Mouse (Mus musculus) kidney, embryonic 14.5 days (tissue): ENCODE data around the gene Tmprss3. TPM values are rescaled to one million over a fixed set of nuclear protein-coding genes. Genes with fewer than 3 reads are reported as not detected.

Source experiments
- ATAC-seq: fragments of 200-750 bp; cut with Nextera tagmentation; 2 replicates; pipeline ENCODE4 v1.8.0; 2017; ENCODE audit warnings: moderate number of reproducible peaks, mild to moderate bottlenecking, moderate TSS enrichment, moderate library complexity; ENCODE audit not compliant: low FRiP score, low TSS enrichment
- H3K27ac ChIP-seq: fragments of 300-500 bp; sonication (generic); 2 replicates; pipeline ENCODE4 v1.5.1; 2014; ENCODE audit warnings: low read depth, mild to moderate bottlenecking, low read length, moderate library complexity, mixed read lengths
- H3K27me3 ChIP-seq: fragments of 300-500 bp; sonication (generic); 2 replicates; pipeline ENCODE4 v1.6.1; 2014; ENCODE audit warnings: mild to moderate bottlenecking, low read length; ENCODE audit not compliant: control insufficient read depth, insufficient read depth
- H3K36me3 ChIP-seq: fragments of 300-500 bp; sonication (generic); 2 replicates; pipeline ENCODE4 v1.6.1; 2014; ENCODE audit warnings: low read length, mixed read lengths; ENCODE audit not compliant: control insufficient read depth, insufficient read depth
- H3K4me1 ChIP-seq: fragments of 300-500 bp; sonication (generic); 2 replicates; pipeline ENCODE4 v1.6.1; 2014; ENCODE audit warnings: low read length, mixed read lengths; ENCODE audit not compliant: control insufficient read depth, insufficient read depth
- H3K4me2 ChIP-seq: fragments of 300-500 bp; sonication (generic); replicated peaks from 2 replicates; pipeline ENCODE4 v1.6.1; 2014; ENCODE audit warnings: low read depth, mild to moderate bottlenecking, low read length
- H3K4me3 ChIP-seq: fragments of 300-500 bp; sonication (generic); 2 replicates; pipeline ENCODE4 v1.5.1; 2014; ENCODE audit warnings: mild to moderate bottlenecking, low read length
- H3K9ac ChIP-seq: fragments of 300-500 bp; sonication (generic); 2 replicates; pipeline ENCODE4 v1.6.1; 2014; ENCODE audit warnings: low read depth, mild to moderate bottlenecking, low read length, moderate library complexity
- H3K9me3 ChIP-seq: fragments of 300-500 bp; sonication (generic); 2 replicates; pipeline ENCODE4 v1.6.1; 2016; ENCODE audit warnings: low read length; ENCODE audit not compliant: control insufficient read depth
- WGBS: fragments of 180-500 bp; shearing (Covaris S2); extraction: QIAGEN DNeasy Blood & Tissue Kit; methylation state at CpG from one replicate; pipeline ENCODE4 v1.1.7; 2014; 5-methylcytosine and 5-hydroxymethylcytosine counted together
- polyA plus RNA-seq: library from polyadenylated mRNA; unstranded; fragments of >200 nt; fragmentation: Nextera tagmentation; extraction: Ambion mirVana; gene quantifications from 2 replicates; pipeline ENCODE4 v1.2.1, GENCODE M21; 2014

Tmprss3 gene
- polyA plus RNA-seq, 1 experiment from 2014 or later: not detected

- Histone ChIP-seq H3K9ac (no peak overlapping the region), H3K4me1 (no peaks in the 10 kb centered on the region), H3K4me2 (no peak overlapping the region), H3K4me3 (no peak overlapping the region), H3K9me3 (no peaks in the 10 kb centered on the region), H3K27me3 (no peaks in the 10 kb centered on the region), H3K36me3 (no peaks in the 10 kb centered on the region), H3K27ac (no peak overlapping the region)
- no peak for ATAC-seq
- WGBS: 72% methylated on average over 8 of the region's 8 CpGs
Measured at GRCm38 (mm10) chr17:31208654-31209053, 9.9 kb upstream of the Tmprss3 start.

GRCm38 (mm10) chr17:31207771-31208334 lies 9.1 kb upstream of the Tmprss3 start, which contains the start of gene Ubash3a:
Gene Ubash3a (plus strand): TSS chr17:31207873.
- no peak for ATAC-seq

DNA sequence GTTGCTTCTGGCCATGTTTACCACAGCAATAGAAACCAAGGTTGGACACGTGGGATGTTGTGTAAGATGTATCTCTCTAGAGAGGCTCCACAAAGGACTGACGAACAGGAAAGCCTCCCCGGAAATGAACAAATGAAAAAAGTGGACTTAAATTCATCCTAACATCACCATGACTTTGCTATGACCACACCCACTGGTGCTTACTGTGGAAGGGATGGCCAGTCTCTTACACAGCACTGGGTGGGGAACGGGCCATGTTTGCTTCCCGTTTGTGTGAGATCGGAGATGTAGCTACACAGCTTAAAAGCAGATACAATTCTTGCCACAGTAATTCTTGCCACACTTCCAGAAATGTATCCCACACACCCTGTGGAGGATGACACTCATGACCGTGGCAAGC lies 2.5 kb downstream of the Tmprss3 start:
- no peak for ATAC-seq
- no peaks in the 10 kb centered on the region for H3K36me3 ChIP-seq
- H3K9ac ChIP-seq: no peak overlapping the region
- WGBS: 89% methylated on average over 7 of the region's 7 CpGs
- H3K27me3 ChIP-seq: no peaks in the 10 kb centered on the region
- H3K4me3 ChIP-seq: no peak overlapping the region
- H3K4me1 ChIP-seq: peaks cover 10% of the 10 kb centered on the region; the same call in 1 of the 2 replicates
- H3K4me2 ChIP-seq: no peak overlapping the region
- H3K27ac ChIP-seq: no peak overlapping the region
- H3K9me3 ChIP-seq: no peaks in the 10 kb centered on the region

More at GRCm38 (mm10) chr17:31207771-31208334, 9.1 kb upstream of the Tmprss3 start, which contains the start of gene Ubash3a:
- Histone ChIP-seq H3K9me3 (no peaks in the 10 kb centered on the region), H3K27me3 (no peaks in the 10 kb centered on the region), H3K27ac (no peak within 1 kb of the TSS), H3K4me2 (no peak within 1 kb of the TSS), H3K4me3 (no peak within 1 kb of the TSS), H3K36me3 (no peaks in the 10 kb centered on the region), H3K9ac (no peak within 1 kb of the TSS), H3K4me1 (no peaks in the 10 kb centered on the region)
- 64% methylated on average over 12 of the region's 12 CpGs for WGBS

GRCm38 (mm10) chr17:31195207-31195606 lies 3.6 kb downstream of the Tmprss3 start:
- no peak overlapping the region for H3K27ac ChIP-seq
- H3K4me1 ChIP-seq: peaks cover 11% of the 10 kb centered on the region; the same call in 1 of the 2 replicates
- no peaks in the 10 kb centered on the region for H3K9me3 ChIP-seq
- H3K36me3 ChIP-seq: no peaks in the 10 kb centered on the region
- WGBS: 92% methylated on average over 6 of the region's 6 CpGs
- no peak overlapping the region for H3K4me3 ChIP-seq
- H3K27me3 ChIP-seq: no peaks in the 10 kb centered on the region
- H3K4me2 ChIP-seq: no peak overlapping the region
- no peak for ATAC-seq
- no peak overlapping the region for H3K9ac ChIP-seq

GRCm38 (mm10) chr17:31193360-31193759 lies 5.4 kb downstream of the Tmprss3 start:
- Histone ChIP-seq H3K9me3 (no peaks in the 10 kb centered on the region), H3K27me3 (no peaks in the 10 kb centered on the region), H3K36me3 (no peaks in the 10 kb centered on the region), H3K4me3 (no peak overlapping the region), H3K27ac (no peak overlapping the region), H3K9ac (no peak overlapping the region), H3K4me1 (peaks cover 11% of the 10 kb centered on the region; the same call in 1 of the 2 replicates), H3K4me2 (no peak overlapping the region)
- no peak for ATAC-seq
- WGBS: 74% methylated on average over 9 of the region's 9 CpGs

DNA sequence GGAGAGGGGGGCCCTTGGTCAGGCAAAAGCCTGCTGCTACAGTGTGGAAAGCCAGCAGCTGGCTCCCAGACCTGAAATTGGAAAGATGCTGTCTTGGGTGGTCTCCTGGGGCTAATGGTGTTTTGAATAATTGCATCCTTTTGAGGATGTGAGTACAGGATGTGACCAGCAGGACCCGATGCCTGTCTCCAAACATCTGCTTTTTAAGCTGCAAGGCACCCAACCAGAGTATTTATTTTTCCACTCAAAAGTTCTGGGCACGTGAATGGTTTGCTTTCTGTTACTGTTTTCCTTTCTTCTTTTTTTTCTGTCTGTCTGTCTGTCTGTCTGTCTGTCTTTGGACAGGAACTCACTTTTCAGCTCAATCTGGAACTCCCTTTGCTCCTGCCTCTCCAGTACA lies 6.1 kb downstream of the Tmprss3 start:
- no peaks in the 10 kb centered on the region for H3K9me3 ChIP-seq
- H3K4me2 ChIP-seq: no peak overlapping the region
- no peak overlapping the region for H3K27ac ChIP-seq
- no peaks in the 10 kb centered on the region for H3K36me3 ChIP-seq
- peaks cover 11% of the 10 kb centered on the region; the same call in 1 of the 2 replicates for H3K4me1 ChIP-seq
- no peak overlapping the region for H3K9ac ChIP-seq
- no peak for ATAC-seq
- H3K27me3 ChIP-seq: no peaks in the 10 kb centered on the region
- no peak overlapping the region for H3K4me3 ChIP-seq
- WGBS: 20% methylated on average over 2 of the region's 2 CpGs

- Histone ChIP-seq H3K4me3 (no peak overlapping the region), H3K27ac (no peak overlapping the region), H3K9me3 (no peaks in the 10 kb centered on the region), H3K36me3 (no peaks in the 10 kb centered on the region), H3K9ac (no peak overlapping the region), H3K27me3 (no peaks in the 10 kb centered on the region), H3K4me1 (peaks cover 11% of the 10 kb centered on the region; the same call in 1 of the 2 replicates), H3K4me2 (no peak overlapping the region)
- WGBS: 44% methylated on average over 8 of the region's 8 CpGs
- ATAC-seq: peak; percentile 66; the same call in 1 of the 2 replicates
Measured at GRCm38 (mm10) chr17:31191825-31192224, 7.0 kb downstream of the Tmprss3 start.

DNA sequence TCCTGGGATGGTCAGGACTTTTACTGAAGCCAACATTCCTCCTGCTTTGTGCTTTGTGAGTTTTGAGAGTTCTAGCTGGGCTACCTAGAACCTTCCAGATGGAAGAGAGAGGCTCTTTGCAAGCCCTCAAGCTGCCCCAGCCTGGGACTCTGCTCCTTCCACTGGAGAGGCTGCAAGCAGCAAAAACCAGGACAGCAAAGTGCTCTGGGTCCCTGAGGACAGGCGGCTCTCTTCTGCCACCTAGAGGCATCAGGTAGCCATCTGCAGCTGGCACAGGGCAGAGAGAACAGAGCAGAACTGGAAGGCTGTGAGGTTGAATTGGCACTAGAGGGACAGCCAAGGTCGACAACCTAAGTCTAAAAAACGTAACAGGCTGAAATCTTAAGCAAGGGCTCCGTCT lies 11.4 kb downstream of the Tmprss3 start:
- Histone ChIP-seq H3K4me1 (peaks cover 8% of the 10 kb centered on the region; the same call in 1 of the 2 replicates), H3K4me2 (no peak overlapping the region), H3K9me3 (no peaks in the 10 kb centered on the region), H3K9ac (no peak overlapping the region), H3K4me3 (no peak overlapping the region), H3K27me3 (no peaks in the 10 kb centered on the region), H3K27ac (no peak overlapping the region), H3K36me3 (no peaks in the 10 kb centered on the region)
- 27% methylated on average over 4 of the region's 4 CpGs for WGBS
- ATAC-seq: no peak

DNA sequence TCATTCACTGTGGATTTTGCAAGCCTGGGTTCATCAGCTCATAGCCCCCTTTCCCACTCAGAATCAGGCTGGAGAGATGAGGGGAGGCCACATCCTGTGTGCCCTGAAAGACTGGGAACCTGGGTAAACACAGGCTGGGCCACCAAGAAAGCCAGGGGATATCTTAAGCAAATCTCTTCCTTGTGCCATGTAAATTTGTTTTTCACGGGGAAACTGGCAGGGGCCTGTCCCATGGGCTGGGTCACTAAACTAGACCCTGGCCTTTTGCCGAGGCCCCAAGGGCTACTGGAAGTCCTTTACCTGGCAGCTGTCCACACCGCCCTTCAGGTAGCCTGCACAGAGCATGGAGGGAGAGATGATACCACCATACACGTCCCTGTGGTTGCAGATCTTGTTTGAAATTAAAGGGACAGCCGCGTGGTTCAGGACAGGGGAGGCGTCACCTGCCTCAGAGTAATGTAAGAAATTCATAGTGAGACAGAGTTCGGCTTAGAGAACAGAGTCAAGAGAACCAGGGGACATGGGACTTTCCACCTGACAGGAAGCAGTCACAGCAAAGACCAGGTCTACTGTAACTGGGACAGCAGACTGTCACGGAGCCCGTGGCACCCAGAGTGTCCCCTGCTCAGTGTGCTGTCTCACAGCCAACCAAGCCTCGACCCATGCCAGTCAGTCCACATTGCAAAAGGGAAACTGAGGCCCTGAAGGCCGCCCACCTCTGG lies 14.3 kb downstream of the Tmprss3 start:
- H3K9ac ChIP-seq: no peak overlapping the region
- no peaks in the 10 kb centered on the region for H3K27me3 ChIP-seq
- no peaks in the 10 kb centered on the region for H3K9me3 ChIP-seq
- H3K4me3 ChIP-seq: no peak overlapping the region
- ATAC-seq: no peak
- H3K4me1 ChIP-seq: no peaks in the 10 kb centered on the region
- H3K4me2 ChIP-seq: no peak overlapping the region
- WGBS: 78% methylated on average over 12 of the region's 12 CpGs
- H3K36me3 ChIP-seq: no peaks in the 10 kb centered on the region
- H3K27ac ChIP-seq: no peak overlapping the region
